Mouse (Mus musculus): ENCODE data around the gene Man1b1. TPM values are rescaled to one million over a fixed set of nuclear protein-coding genes. Genes with fewer than 3 reads are reported as not detected.

Man1b1 gene
- total RNA-seq, 4 experiments from 2014 or later = 19.9 to 28.2 (median 22.5) TPM

Other genes with a start within 250 kb of the Man1b1 start
- not detected for gene Noxa1, start 237.2 kb upstream of the Man1b1 start, total RNA-seq (2022)
- gene Nrarp, start 151.6 kb upstream of the Man1b1 start, total RNA-seq (2022) = 1 to 10 TPM; 5.0 to 9.4 (median 9.2) TPM
- gene Tor4a, start 135.5 kb upstream of the Man1b1 start, total RNA-seq (2022) = 1 to 10 TPM; 3.9 to 5.0 (median 4.7) TPM
- 10 to 100 TPM; 38.5 to 49.3 (median 39.5) TPM for gene Nelfb, start 120.8 kb upstream of the Man1b1 start, total RNA-seq (2022)
- gene Stpg3, start 117.7 kb upstream of the Man1b1 start, total RNA-seq (2022) = not detected
- not detected for gene Fam166a, start 113.6 kb upstream of the Man1b1 start, total RNA-seq (2022)
- gene Tubb4b, start 107.6 kb upstream of the Man1b1 start, total RNA-seq (2022) = 100 to 1,000 TPM; 308 to 380 (median 323) TPM
- not detected for gene Slc34a3, start 98.0 kb upstream of the Man1b1 start, total RNA-seq (2022)
- gene Rnf224, start 95.6 kb upstream of the Man1b1 start, total RNA-seq (2022) = not detected
- gene Rnf208, start 90.1 kb upstream of the Man1b1 start, total RNA-seq (2022) = 1 to 10 TPM in 2 of 4 experiments, under 1 TPM in 2; 0.53 to 1.7 (median 1.2) TPM
- gene Cysrt1, start 89.9 kb upstream of the Man1b1 start, total RNA-seq (2022) = not detected
- gene AL732309.1, start 85.5 kb upstream of the Man1b1 start, total RNA-seq (2022) = 1 to 10 TPM; 1.8 to 2.4 (median 2.1) TPM
- 10 to 100 TPM; 11.4 to 16.1 (median 13.6) TPM for gene Tmem203, start 76.9 kb upstream of the Man1b1 start, total RNA-seq (2022)
- 1 to 10 TPM; 4.0 to 8.6 (median 6.7) TPM for gene Tprn, start 69.7 kb upstream of the Man1b1 start, total RNA-seq (2022)
- gene Ssna1, start 59.9 kb upstream of the Man1b1 start, total RNA-seq (2022) = 10 to 100 TPM; 39.5 to 47.1 (median 40.1) TPM
- 10 to 100 TPM; 36.8 to 39.8 (median 37.6) TPM for gene Anapc2, start 59.9 kb upstream of the Man1b1 start, total RNA-seq (2022)
- gene Tmem210, start 44.2 kb upstream of the Man1b1 start, total RNA-seq (2022) = not detected
- gene Lrrc26, start 42.4 kb upstream of the Man1b1 start, total RNA-seq (2022) = not detected
- gene Grin1, start 13.2 kb upstream of the Man1b1 start, total RNA-seq (2022) = under 1 TPM in 2 of 4 experiments, not detected in 2; 0.09 to 0.11 TPM
- 1 to 10 TPM; 3.8 to 5.2 (median 5.1) TPM for gene Dpp7, start 24.0 kb downstream of the Man1b1 start, total RNA-seq (2022)
- 10 to 100 TPM in 1 of 4 experiments, 1 to 10 TPM in 3; 8.9 to 10.7 (median 9.5) TPM for gene Uap1l1, start 33.3 kb downstream of the Man1b1 start, total RNA-seq (2022)
- not detected for gene Sapcd2, start 40.0 kb downstream of the Man1b1 start, total RNA-seq (2022)
- gene Entpd2, start 63.5 kb downstream of the Man1b1 start, total RNA-seq (2022) = 10 to 100 TPM; 11.6 to 14.4 (median 12.6) TPM
- 10 to 100 TPM; 25.3 to 35.8 (median 33.6) TPM for gene Npdc1, start 67.0 kb downstream of the Man1b1 start, total RNA-seq (2022)
- under 1 TPM in 2 of 4 experiments, not detected in 2; 0.16 to 0.60 TPM for gene Fut7, start 90.9 kb downstream of the Man1b1 start, total RNA-seq (2022)
- 10 to 100 TPM; 42.5 to 47.2 (median 45.2) TPM for gene Abca2, start 96.4 kb downstream of the Man1b1 start, total RNA-seq (2022)
- 1 to 10 TPM; 1.3 to 3.6 (median 2.3) TPM for gene Clic3, start 124.5 kb downstream of the Man1b1 start, total RNA-seq (2022)
- gene Paxx, start 128.8 kb downstream of the Man1b1 start, total RNA-seq (2022) = 10 to 100 TPM; 21.4 to 30.7 (median 23.3) TPM
- 1,000 to 10,000 TPM in 1 of 4 experiments, 100 to 1,000 TPM in 3; 350 to 1,004 (median 621) TPM for gene Ptgds, start 137.7 kb downstream of the Man1b1 start, total RNA-seq (2022)
- gene Lcn12, start 161.6 kb downstream of the Man1b1 start, total RNA-seq (2022) = not detected
- 100 to 1,000 TPM in 1 of 4 experiments, 10 to 100 TPM in 3; 79.4 to 105 (median 88.7) TPM for gene Fbxw5, start 168.4 kb downstream of the Man1b1 start, total RNA-seq (2022)
- gene C8g, start 169.4 kb downstream of the Man1b1 start, total RNA-seq (2022) = 1 to 10 TPM; 1.7 to 2.6 (median 2.0) TPM
- 10 to 100 TPM; 11.8 to 16.3 (median 13.8) TPM for gene Traf2, start 214.6 kb downstream of the Man1b1 start, total RNA-seq (2022)
- 100 to 1,000 TPM; 156 to 257 (median 210) TPM for gene Edf1, start 225.5 kb downstream of the Man1b1 start, total RNA-seq (2022)
- 1 to 10 TPM; 1.1 to 2.2 (median 1.5) TPM for gene Mamdc4, start 242.5 kb downstream of the Man1b1 start, total RNA-seq (2022)
- 10 to 100 TPM; 58.2 to 72.2 (median 65.4) TPM for gene Phpt1, start 242.9 kb downstream of the Man1b1 start, total RNA-seq (2022)
- gene Ajm1, start 249.4 kb downstream of the Man1b1 start, total RNA-seq (2022) = under 1 TPM; 0.09 to 0.38 (median 0.25) TPM

All from heart, adult 8-10 months (tissue).